Mouse (Mus musculus): ENCODE measurements around the gene Zrsr1.

Zrsr1 gene

DNA sequence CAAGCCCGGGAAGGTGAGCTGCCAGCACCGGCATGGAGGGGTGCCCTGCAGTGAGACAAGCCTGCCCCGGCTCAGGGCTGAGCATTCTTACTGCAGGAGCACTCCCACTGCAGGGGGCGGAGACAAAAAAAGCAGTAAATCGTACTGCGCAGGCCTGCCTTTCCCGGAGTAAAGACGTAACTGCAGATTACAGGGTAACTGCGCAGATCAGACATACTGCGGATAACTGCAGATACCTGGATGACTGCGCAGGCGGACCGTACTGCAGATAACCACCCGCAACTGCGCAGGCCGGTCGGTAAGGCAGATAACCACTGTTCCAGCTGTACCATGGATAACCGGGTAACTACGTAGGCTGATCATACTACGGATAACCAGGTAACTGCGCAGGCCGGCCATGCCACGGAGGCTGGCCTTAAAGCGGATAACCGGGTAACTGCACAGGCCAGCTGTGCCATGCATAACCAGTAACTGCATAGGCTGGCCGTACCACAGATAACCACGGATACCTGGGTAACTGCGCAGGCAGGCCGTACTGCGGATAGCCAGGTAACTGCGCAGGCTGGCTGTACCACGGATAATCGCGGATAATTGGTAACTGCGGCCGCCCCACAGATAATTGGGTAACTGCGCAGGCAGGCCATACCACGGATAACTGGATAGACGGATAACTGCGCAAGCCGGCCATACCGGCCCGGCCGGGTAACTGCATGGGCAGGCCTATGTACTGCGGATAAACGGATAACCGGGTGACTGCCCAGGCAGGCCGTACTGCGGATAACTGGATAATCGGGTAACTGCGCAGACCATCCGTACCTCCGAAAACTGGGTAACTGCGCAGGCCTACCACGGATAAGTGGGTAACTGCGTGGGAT lies at the start of gene Zrsr1:
Zrsr1 (plus strand) TSS at position 171 of the 875 bp plus-strand sequence.
- in situ Hi-C loops (cut with MseI, MboI), result loop anchor here in 1 of 2 experiments (25.0 kb wide), 2 partner anchors 185 to 735 kb away; no protein-coding TSS in a partner anchor

DNA sequence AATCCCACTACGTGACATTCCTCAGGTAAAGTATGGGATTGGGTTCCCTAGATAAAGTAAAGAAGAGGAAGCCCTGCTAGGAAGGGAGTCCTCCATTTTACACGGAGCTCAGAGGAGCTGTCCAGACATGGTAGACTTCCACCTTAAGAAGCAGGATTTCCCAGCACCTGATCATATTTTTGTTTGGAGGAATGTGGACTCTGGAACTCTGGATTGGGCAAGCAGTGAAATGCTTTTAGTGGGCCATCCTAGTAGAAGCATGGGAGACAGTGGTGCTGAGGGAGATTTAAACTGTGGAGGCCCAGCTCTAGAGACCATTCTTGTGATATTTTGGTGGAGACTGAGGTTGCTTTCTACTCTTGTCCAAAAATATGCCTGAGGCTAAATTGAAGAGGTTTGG lies 49.3 kb upstream of the Zrsr1 start:
- in situ Hi-C loops (cut with MseI, MboI), result no loop called here

DNA sequence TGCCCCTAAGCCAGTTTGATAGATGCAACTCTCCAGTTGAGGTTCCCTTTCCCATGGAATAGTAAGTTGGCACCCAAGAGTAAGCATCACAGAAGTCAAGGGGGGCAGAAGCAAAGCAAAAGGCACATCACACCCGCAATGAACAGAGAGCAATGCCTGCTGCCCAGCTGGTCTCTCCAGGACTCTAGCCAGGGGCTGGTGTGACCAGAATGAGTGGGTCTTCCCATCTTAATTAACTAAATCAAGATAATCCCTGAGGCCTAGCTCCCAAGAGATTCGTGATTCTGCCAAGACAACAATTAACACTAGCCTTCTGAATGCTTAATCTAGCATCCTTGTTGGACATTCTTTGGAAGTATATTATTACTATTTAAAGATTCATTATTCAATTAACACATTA lies 48.2 kb upstream of the Zrsr1 start:
- in situ Hi-C loops (cut with MseI, MboI), result no loop called here

DNA sequence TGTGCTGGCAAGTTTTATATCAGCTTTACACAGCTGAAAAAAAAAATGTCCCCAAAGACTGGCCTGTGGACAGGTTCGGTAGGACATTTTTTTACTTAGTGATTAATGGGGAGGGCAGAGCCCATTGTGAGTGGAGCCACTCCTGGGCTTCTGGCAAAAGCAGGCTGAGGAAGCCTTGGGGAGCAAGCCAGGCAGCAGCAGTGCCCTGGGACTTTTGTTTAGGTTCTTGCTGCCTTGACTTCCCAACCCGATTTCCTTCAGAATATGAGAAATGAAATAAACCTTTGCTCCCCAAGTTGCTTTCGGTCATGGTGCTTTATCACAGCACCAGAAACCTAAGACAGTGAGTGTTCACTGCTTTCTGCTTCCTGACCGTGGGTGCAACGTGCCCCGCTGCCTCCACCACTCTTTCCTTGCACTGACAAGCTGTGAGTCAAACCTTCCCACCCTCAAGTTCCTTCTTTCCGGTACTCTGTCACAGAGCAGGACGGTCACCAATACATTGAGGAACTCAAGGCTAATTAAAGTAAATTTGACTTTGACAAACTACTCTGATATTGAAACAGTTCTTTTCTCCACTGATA lies 43.1 kb upstream of the Zrsr1 start:
- in situ Hi-C loops (cut with MseI, MboI), result no loop called here

DNA sequence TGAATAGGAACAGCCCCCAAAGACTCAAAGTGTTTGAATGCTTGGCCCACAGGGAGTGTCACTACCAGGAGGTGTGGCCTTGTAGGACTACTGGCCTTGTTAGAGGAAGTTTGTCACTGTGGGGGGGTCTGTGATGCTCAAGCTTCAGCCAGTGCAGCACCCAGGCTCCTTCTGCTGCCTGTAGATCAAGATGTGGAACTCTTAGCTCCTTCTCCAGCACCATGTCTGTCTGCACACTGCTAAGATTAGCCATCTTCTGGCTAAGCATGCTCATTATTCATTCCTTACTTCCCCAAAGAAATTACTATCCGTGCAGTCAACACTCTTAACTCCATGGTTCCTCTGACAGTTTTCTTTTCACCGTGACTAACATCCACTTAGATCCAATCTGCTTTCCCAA lies 41.7 kb upstream of the Zrsr1 start:
- in situ Hi-C loops (cut with MseI, MboI), result no loop called here

DNA sequence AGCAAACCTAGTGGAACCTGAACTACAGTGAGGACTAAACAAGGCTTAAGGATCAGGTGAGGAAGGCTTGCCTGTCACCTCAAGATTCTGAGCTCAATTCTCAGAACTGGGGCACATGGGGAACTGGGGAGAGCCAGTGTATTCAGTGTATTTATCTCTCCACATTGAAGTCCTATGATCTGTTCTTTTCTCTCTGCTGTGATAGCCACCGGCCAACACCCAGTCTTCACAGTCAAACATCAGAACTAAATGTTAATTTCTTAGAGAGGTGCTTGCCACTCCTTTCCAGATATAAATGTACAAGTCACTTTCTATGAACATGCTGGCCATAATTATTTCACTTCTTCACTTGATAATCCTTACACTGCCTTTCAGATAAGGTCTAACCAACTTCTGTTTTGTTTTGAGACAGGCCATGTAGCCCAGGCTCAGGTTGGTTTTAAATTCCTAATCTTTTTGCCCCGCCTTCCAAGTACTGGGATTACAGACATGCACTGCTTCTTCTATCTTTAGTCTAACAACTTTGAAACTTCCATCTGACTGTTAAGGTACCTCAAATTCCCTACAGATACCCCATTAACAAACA lies 40.4 kb upstream of the Zrsr1 start:
- in situ Hi-C loops (cut with MseI, MboI), result no loop called here

DNA sequence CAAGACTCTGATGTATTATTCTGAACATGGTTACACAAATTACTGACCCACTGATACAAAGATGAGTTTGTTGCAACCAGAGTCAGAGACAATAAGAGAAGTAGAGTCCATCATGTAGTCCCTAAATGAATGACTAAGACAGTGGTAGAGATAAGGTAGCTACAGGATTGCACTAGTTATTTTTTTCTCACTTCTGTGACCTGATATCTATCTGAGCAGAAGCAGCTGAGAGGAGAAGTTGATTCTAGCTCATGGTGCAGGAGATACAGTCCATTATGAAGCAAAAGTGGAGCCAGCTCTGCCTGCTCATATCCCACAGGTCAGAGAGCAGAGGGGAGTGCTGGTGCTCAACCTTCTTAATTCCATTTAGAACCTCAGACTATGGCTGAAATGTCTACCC lies 39.6 kb upstream of the Zrsr1 start:
- in situ Hi-C loops (cut with MseI, MboI), result no loop called here

DNA sequence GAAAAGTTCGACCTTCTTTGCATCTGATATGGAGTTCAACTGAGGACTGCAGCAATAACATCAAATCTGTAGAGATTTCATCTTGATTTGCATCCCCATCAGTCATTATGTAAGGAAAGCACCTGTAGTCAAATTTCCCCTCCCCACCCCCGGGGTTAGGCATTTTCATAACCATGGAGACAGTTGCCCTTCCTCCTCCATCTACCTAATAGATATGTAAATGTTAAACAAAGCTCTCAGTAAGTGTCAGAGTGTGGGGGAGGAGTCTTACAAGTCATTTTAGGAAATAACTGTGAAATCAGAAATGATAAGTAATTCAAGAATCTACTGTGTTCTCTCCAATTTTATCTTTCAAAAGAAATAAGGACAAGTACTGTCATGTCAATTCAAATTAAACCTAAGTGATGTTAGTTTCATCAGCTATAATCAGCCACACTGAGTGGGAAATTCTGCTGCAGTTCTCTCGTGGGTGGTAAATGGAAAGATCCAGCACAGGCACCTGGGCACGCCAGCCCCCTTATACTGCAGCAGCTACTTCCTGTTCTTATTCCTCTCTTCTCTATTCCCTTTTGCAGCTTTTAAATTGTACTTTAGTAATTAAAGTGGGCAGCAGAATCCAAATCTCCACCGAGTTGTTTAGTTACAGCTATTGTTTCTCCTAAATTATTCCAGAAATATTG lies 35.2 kb upstream of the Zrsr1 start:
- in situ Hi-C loops (cut with MseI, MboI), result no loop called here

DNA sequence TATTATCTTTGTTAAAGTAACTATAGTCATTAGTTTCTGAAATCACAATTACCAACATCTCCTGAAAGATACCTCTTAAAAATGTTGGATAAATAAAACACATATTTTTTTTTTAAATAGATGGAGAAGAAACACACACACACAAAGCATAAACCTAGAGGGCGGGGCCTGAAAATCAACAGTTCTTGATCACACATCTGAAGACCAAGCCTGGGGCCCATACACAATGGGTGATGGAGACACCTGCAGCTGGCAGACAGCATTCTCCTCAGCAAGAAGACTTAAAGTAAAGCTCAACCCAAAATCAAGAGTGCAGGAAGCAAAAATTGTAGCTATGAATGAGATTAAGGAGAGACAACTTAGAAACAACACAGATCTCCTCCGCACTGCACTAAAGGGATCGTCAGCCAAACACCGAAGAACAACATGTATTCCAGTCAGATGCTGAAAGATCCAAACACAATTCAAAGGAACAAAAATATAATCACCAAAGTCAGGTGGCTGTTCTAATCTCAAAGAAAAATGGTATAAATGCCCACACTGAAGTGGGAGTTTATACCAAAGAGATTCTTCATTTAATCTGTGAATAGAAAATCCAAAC lies 34.0 kb upstream of the Zrsr1 start:
- in situ Hi-C loops (cut with MseI, MboI), result no loop called here

DNA sequence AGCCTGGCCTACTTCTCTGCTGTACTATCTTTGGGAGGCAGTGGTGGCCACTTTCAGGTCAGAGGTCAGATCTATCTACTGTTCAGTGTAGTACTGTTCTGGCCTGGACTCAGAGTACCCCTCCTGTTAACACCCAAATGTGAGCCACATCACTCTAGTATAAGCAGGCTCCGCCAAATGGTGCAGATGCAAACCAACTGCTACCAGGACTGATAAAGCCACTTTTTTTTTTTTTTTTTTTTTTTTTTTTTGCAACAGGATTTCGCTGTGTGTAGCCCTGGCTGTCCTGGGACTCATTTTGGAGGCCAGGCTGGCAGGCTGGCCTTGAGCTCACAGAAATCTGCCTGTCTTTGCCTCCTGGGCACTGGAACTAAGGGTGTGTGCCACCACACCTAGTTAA lies 32.8 kb upstream of the Zrsr1 start:
- in situ Hi-C loops (cut with MseI, MboI), result no loop called here

DNA sequence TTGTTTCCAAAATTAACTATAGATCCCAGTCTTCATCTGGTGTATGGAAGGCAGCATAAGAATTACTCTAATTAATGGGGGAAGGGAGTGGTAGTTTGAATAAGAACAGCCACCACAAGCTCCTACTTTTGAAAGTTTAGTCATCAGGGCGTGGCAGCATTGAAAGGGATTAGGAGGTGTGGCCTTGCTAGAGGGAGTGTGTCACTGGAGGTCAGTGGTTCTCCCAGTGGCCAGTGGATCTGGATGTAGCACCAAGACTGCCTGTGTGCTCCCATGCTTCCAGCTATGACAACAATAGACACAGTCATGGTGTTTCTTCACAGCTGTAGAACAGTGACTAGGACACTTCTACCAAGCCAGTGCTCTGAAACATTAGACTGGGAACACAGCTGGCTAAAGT lies 22.7 kb upstream of the Zrsr1 start:
- in situ Hi-C loops (cut with MseI, MboI), result no loop called here

DNA sequence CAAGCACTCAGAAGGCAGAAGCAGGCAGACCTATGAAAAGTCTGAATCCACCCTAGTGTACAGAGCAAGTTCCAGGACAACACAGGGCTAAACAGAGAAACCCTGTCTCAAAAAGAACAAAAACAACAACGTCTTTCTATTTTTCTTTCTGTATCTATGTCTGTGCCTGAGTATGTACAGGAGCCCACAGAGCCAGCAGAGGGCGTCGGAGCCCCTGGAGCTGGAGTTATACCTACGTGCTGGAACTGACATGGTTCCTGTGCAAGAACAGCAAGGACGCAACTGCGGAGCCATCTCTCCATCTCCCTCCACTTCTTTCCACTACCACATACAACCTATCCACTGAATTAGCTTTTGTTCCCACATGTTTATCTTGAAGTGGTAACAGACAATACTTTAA lies 21.7 kb upstream of the Zrsr1 start:
- in situ Hi-C loops (cut with MseI, MboI), result loop anchor here (10.0 to 25.0 kb wide), 3 partner anchors 163 to 713 kb away; no protein-coding TSS in a partner anchor

DNA sequence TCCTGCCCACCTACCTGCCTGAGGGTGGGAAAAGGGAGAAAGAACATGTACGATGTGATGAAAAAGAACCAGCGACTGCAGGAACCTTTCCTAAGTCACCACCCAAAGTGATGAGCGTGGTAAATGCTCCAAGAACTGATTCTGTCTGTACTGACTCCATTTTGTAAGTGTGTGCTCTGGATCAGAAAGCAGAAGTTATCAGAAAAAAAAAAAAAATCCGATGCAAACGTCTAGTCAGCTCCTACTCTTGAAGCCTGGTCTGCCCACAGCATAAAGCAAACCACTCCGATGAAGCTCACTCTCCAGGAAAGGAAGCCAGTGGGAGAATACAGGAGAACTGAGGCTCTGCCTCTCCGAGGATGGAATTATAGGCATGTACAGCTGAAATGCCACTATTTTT lies 19.1 kb upstream of the Zrsr1 start:
- in situ Hi-C loops (cut with MseI, MboI), result loop anchor here (10.0 to 25.0 kb wide), 3 partner anchors 165 to 715 kb away; no protein-coding TSS in a partner anchor

DNA sequence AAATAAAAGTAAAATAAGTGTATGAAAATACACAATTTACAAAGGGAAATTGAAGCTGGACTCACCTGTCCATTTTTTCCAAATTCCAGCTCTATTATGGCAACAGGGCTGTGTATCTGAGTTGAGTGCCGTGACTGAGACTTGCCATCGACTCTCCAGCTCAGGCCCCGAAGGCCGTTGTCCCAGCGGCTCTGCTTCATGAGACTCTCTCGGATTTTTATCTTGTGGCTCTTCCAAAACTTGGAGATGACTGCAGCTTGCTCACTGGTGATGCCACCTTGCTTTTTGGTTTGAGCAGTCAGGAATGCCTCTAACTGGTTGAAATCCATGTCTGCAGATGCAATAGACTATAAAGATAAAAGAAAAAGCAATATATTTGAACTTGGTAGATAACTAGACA lies 15.5 kb upstream of the Zrsr1 start:
- in situ Hi-C loops (cut with MseI, MboI), result loop anchor here (5.0 to 25.0 kb wide), 4 partner anchors 169 to 719 kb away; no protein-coding TSS in a partner anchor

DNA sequence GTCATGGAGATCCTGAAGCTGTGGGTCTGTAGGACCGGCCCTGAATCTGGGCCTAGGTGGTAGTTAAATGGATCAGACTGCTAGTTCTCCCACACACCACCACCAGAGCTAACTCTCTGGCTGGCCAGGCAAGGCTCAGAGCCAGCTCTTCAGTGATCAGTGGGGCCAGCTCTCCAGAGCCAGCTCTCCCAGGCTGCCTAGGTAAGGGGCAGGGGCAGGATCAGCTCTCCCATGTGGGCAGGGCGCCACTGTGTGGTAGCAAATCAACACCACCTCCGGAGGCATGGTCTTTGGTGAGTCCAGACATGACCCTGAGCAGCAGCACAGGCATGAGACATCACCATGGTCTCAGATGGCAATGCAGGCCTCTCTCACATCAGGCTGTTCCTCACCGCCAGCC lies 15.0 kb upstream of the Zrsr1 start:
- in situ Hi-C loops (cut with MseI, MboI), result loop anchor here (5.0 to 25.0 kb wide), 4 partner anchors 170 to 720 kb away; no protein-coding TSS in a partner anchor

DNA sequence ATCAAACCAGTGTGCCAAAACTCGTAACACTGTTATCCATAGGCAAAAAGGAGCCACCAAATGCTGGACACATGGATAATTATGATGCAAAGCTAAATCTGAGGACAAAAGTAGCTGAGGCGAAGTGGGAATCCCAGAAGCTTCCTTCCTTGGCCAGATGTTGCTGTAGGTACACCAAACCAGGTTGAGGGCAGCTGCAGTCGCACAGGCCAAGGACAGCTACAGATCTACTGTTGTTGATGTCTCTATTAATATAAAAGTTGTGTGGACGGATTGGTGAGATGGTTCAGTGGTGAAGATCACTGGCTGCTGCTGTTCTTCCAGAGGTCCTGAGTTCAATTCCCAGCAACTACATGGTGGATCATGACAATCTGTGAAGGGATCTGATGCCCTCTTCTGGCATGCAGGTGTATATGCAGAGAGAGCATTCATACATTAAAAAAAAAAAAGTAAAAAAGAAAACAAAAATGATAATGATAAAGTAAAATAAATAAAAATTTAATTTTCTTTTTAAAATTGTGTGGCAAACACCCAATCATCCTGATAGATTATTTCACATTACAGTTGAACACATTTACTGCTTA lies 13.9 kb upstream of the Zrsr1 start:
- in situ Hi-C loops (cut with MseI, MboI), result loop anchor here (5.0 to 25.0 kb wide), 4 partner anchors 171 to 721 kb away; no protein-coding TSS in a partner anchor

DNA sequence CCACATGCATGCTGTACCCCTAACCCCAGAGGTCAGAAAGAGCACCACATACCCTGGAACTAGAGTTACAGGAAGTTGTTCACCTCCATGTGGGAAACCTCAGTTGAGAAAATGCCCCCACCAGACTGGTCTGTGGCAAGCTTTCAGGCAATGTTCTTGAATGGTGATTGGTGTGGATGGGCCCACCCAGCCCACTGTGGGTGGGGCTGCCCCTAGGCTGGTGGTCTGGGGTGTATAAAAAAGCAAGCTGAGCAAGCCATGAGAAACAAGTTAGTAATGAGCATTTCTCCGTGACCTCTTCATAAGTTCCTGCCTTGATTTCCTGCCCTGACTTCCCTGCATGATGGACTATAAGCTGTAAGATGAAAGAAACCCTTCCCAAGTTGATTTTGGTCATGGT lies 9.7 kb upstream of the Zrsr1 start:
- in situ Hi-C loops (cut with MseI, MboI), result loop anchor here in 1 of 2 experiments (25.0 kb wide), 2 partner anchors 175 to 725 kb away; no protein-coding TSS in a partner anchor

DNA sequence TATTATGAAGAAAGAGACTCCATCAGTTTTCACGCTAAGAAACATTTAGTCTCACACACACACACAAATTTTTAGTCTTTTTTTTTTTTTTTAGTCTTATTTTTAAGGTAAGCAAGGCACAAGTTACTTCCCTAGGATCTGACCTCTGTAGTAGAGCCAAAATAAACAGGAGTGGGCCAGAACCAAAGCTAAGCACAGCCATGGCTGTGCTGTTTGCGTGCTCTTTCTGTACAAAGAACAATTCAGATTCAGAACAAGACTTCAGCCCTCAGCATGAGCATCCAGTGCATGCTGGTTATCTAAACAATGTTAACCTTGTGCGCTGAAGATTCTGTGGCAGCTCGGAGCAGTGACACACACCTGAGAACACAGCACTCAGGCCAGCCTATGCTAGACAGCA lies 7.4 kb upstream of the Zrsr1 start:
- in situ Hi-C loops (cut with MseI, MboI), result loop anchor here in 1 of 2 experiments (25.0 kb wide), 2 partner anchors 177 to 727 kb away; no protein-coding TSS in a partner anchor

DNA sequence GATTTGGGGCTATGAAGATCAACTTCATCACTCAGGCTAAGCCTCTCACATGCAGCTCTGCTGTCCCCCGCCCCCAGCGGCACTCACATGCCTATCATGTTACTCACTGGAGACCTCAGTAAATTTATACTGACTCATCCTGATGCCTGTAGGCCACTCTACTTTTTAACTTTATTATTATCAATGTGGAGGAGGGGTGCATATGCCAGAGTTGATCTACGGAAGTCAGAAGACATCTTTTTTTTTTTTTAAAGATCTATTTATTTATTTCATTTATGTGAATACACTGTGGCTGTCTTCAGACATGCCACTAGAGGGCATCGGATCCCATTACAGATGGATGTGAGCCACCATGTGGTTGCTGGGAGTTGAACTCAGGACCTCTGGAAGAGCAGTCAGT lies 6.3 kb upstream of the Zrsr1 start:
- in situ Hi-C loops (cut with MseI, MboI), result loop anchor here in 1 of 2 experiments (25.0 kb wide), 2 partner anchors 178 to 728 kb away; no protein-coding TSS in a partner anchor

DNA sequence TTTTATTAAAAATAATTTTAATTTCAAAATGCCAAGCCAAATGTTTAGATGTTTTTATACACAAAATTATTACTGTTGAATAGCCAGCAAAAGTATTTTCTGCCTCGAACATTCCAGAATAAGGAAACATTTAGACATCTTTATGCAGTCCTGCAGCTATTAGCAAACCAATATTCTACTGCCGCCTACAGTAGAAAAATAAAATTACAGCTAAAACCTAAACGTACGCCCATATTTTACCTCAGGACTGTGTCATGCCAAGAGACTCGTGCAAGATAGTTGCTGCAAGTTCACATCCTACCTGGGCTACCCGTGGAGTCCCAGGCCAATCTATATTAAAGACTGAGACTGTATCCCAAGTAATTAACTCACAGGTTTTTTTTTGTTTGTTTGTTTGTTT lies 2.3 kb upstream of the Zrsr1 start:
- in situ Hi-C loops (cut with MseI, MboI), result loop anchor here in 1 of 2 experiments (25.0 kb wide), 2 partner anchors 182 to 732 kb away; no protein-coding TSS in a partner anchor

DNA sequence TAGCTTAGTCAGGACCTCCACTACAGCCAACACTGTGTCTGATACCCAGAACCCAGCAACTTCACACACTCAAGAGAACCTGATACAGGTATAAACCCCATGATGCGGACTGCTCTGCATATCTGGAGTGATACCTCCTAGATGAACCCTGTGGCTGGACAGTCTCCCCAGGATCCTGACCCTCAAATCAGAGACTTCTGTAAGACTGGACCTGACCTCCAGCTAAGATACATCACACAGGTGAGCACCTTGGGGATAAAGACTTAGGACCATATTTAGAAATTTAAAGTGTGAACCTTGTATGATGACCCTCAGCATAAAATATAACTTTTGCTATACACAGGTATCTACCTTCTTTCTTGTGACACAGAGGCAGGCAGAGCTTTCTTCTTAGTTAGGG lies 1.3 kb upstream of the Zrsr1 start:
- in situ Hi-C loops (cut with MseI, MboI), result loop anchor here in 1 of 2 experiments (25.0 kb wide), 2 partner anchors 183 to 733 kb away; no protein-coding TSS in a partner anchor

Measured in mouse trophoblast stem cell (cell line).